ENCODE assay signal across 12 mouse cellular contexts in the genomic region with DNA sequence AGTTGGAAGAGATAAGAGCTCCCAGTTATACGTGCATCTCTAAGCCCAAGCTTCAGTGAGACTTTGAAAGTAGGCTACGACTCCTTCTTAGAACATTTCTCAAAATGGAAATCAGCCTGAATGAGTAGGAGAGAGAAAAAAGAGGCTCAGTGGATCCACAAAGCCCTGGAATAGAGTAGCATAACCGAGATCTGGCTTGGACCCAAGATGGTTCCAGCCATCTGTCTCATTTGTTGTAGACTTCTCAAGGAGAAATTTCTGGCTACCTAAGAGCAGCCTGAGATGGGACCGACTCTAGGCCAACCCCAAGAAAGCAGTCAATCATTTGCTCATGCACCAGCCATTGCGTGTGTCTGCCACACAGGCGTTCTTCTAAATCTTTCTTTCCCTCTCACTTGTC.
DNase-seq lines count a peak whose midpoint lies in the region; ATAC-seq lines count a peak whose summit lies in the region.
"Had no signal": no experiment of that assay in that cellular context is flagged by ENCODE, and none has a peak within 500 bp of the region (broad histone marks: within the 10 kb centered on the region; RNA-seq: fewer than 3 reads in every experiment).

No protein-coding gene starts in this region.

- 0 out of 2 replicates have a peak, but pooled peaks cover 3% of the 10 kb centered on the region for H3K27me3 ChIP-seq in hindbrain, embryonic 13.5 days

- 64% methylated on average over 6 of the region's 6 CpGs for WGBS in hindbrain, embryonic 13.5 days

- no peak overlapping the region for H3K4me3 ChIP-seq in hindbrain, embryonic 13.5 days

- no peak overlapping the region for H3K4me2 ChIP-seq in hindbrain, embryonic 13.5 days
- H3K4me2 ChIP-seq: liver, embryonic 11.5 days had no signal

- ATAC-seq in hindbrain, embryonic 13.5 days (ENCODE audit: low FRiP score), result no peak
- ATAC-seq: CD4-positive, CD25-positive, alpha-beta regulatory T cell, adult 4 months had no signal

- DNase-seq in layer of hippocampus, adult 18-20 months (ENCODE audit: low spot score in 2 of 2), result peak; percentile 30 to 42
- DNase-seq in layer of hippocampus, postnatal 25 days (ENCODE audit: extremely low spot score in 1 of 2, low spot score in 1 of 2), result no peak
- peak; percentile 51 to 77 for DNase-seq in cerebellum, postnatal 25 days
- peak; percentile 75 to 86 for DNase-seq in right cerebral cortex, postnatal 10 days (ENCODE audit: low spot score in 2 of 2)
- no peak for DNase-seq in T-cell, adult 2 months (ENCODE audit: low spot score)
- no peak for DNase-seq in thymus, postnatal 0 days (ENCODE audit: low spot score)
- no peak for DNase-seq in spleen, adult 12 weeks (ENCODE audit: low spot score)
- DNase-seq: kidney, postnatal 36 days; retina, postnatal 1 day had no signal

- no peaks in the 10 kb centered on the region for H3K36me3 ChIP-seq in hindbrain, embryonic 13.5 days

- H3K27ac ChIP-seq in hindbrain, embryonic 13.5 days, result peak overlapping the region; percentile 44

- H3K9me3 ChIP-seq in hindbrain, embryonic 13.5 days, result no peaks in the 10 kb centered on the region

- no peak overlapping the region for H3K9ac ChIP-seq in hindbrain, embryonic 13.5 days

- H3K4me1 ChIP-seq in hindbrain, embryonic 13.5 days (replicated peaks), result peaks cover 47% of the 10 kb centered on the region

Comparison
In these comparisons a context has a peak if more than half of its experiments do, and no peak if none do; other contexts are left out.
1. DNase-seq: peak in layer of hippocampus, adult 18-20 months (2 of 2), cerebellum, postnatal 25 days (2 of 2) and right cerebral cortex, postnatal 10 days (2 of 2); none in layer of hippocampus, postnatal 25 days (0 of 2), T-cell, adult 2 months (single experiment), thymus, postnatal 0 days (single experiment) and spleen, adult 12 weeks (single experiment).